Mouse (Mus musculus): ENCODE data around the gene Grid1. TPM values are rescaled to one million over a fixed set of nuclear protein-coding genes. Genes with fewer than 3 reads are reported as not detected.

The Grid1 gene
- total RNA-seq, 2 experiments from 2014 or later = not detected

DNA sequence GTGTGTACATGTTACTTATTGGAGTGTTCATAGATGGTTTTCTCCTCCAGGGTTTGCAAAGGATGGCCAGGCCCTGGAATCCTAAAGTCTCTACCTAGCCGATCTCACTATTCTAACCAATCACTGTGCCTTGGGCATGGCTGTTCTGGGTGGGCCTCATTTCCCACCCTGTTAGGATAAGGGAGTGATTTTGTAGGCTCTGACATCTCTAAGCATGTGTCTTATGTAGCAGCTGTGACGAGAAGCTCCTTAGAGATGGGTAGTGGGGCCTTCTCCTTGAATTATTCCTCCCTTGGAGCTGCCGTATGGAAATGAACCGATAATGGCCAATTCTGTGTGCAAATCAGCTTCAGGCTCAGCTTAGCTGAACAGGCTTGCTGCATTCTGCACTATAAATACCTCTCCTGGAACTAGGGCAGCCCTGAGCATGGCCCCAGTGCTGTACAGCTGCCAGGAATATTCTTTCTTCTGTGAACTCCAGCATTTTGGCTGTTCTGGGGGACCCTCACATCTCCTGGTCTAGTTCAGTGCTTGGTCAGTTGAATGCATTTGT is 143.8 kb downstream of the Grid1 start:
- no peak for ATAC-seq (replicated peaks; ENCODE audit: low FRiP score, poor library complexity, severe bottlenecking)

DNA sequence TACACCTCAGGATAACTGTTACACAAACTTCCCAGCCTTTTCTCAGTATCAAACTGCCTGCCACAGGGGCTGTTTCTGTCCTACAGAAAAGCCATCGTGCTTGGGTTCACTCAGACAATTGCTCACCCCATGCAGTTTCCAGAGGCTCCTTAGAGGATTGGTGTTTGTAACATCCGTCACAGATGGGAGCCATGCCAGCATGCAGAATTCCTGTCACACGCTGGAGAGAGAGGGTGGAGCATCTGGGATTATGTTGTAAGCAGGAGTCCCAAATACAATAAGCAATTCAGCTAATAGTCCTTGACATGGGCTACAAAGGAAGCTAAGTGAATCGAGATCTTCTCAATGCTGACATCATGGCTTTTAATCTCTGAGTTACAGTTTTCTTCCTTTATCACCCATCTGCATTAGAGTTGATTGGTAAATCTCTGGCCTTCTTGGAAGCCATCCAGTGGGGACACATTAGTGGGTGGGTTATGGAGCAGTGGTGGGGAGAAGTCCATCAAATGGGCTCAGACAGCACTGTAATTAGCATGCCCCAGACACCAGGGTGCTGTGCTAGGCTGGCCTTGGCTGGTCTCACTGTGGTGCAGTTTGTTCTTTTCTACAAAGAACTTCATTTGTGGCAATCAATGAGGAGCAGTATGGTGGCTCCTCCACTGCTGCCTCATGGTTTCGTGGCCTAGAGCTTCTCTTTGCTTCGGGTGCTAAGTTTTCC is 149.4 kb downstream of the Grid1 start:
- ATAC-seq (replicated peaks; ENCODE audit: low FRiP score, poor library complexity, severe bottlenecking) = no peak

DNA sequence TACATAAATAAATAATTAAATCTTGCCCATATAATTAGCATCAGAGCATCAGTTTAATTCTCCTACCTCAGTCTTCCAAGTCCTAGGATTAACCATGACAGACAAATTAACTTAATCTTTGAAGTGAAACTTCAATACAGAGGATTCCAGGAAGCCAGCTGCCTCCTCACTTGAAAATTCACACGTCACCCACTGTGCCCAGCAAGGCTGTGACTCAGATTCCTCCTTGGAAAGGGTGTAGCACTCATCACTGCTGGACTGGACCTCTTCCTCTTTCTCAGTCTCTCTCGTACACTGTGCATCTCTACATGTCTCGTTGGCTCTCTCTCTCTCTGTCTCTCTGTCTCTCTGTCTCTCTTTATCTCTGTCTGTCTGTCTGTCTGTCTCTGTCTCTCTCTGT is 153.0 kb downstream of the Grid1 start:
- ATAC-seq (replicated peaks; ENCODE audit: low FRiP score, poor library complexity, severe bottlenecking) = no peak

DNA sequence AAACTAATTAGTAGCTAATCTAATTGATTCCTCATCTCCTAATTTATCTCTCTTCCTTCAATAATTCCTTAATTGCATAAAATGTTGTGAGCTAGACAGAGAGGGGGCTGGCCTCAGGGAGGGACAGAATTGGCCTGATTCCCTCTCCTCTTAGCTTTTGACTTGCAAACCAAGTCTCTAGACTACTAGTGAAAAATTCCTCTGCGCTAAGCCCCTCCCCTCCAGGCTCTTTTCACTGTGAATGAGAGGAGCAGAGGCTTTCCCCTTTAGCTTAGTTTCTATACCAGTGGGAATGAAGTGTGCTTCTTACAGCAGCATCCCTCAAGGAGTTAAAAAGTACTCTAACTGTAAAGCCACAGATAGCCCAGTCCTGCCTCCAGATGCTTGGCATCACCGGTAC is 160.8 kb downstream of the Grid1 start:
- ATAC-seq (replicated peaks; ENCODE audit: low FRiP score, poor library complexity, severe bottlenecking) = no peak

DNA sequence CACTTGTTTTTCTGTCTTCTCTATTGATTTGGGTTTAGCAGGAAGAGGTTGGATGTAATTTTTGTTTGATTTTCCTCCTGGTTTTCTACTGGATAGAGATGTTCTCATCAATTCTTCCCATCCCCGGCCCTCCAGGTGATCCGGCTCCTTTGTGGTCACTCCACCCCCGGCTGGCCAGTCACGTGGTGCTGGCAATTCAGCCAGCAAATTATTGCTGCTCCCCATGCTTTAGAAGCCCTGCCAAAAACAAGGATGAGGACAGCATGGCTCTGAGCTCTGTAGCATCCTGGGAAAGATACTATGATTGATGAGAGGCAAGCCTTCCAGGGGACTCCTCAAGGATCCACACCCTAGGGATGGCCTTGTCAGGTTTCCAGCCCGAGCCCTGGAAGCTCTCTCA is 169.2 kb downstream of the Grid1 start:
- no peak for ATAC-seq (replicated peaks; ENCODE audit: low FRiP score, poor library complexity, severe bottlenecking)

DNA sequence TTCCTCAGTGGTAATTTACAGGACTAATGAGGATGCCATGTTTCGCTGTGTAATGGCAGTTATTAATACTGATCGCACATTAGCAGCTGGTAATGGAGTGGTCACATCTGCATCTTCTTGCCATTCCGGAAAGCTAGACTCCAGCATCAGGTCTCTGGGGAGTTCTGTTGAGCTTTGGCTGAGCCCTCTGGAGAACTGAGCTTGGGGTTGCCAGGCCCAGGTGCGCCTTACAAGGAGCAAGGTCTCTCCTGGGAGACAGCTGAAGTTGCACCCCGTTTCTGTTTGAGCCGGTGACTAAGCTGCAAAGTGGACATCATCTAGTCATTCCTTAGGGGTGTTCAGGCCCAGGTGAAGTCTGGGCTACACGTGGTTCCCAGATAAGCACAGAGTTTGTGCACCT is 186.8 kb downstream of the Grid1 start:
- no peak for ATAC-seq (replicated peaks; ENCODE audit: low FRiP score, poor library complexity, severe bottlenecking)

DNA sequence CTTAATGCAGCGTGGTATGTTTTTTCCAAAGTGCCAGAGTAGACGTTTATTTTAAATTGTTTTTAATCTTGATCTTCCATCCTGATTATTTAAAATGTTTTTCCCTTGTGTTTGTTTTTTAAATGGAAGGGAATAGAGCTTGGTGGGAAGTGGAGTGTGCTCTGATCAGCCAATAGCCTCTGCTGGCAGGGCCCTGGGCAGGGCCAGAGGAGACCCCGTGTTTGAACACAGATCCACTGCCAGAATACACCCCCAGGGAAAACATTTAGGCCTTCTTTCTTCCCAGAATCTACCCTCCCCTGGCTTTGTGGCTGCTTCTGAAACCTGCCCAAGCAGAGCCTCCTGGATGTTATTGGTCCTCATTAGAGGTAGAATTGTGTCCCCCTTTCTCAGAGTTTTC is 188.8 kb downstream of the Grid1 start:
- ATAC-seq (replicated peaks; ENCODE audit: low FRiP score, poor library complexity, severe bottlenecking) = no peak

DNA sequence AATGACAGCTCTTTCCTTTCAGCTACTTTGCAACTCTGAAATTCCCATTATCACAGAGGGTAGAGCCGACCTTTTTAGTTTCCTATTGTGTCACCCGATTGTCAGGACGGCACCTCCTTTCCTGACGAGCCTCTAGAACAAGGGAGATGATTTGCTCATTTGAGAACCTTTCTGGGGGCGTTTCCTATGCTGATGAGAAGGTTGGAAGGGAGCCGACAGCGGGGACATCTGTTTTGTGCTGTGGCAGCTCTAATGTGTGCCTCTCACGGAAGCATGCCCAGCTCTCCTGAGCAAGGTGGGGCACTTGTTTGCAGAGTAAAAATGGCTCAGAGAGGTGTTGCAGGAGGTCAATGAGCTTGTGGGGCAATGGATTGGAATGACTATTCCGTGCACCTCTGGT is 189.2 kb downstream of the Grid1 start:
- no peak for ATAC-seq (replicated peaks; ENCODE audit: low FRiP score, poor library complexity, severe bottlenecking)

DNA sequence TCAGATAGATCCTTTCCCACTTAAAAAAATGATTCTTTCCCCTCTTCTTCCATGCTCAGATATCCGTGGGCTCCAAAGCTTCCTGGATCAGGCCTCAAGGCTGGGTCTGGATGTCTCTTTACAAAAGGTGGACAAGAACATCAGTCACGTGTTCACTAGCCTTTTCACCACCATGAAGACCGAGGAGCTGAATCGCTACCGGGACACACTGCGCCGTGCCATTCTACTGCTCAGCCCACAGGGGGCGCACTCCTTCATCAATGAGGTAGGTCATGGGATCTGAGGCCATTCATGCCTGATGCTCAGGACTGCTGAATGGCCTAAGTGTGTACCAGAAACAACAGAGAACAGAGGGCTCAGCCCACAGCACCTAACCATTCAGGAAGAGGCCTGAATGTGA is 206.8 kb downstream of the Grid1 start:
- ATAC-seq (replicated peaks; ENCODE audit: low FRiP score, poor library complexity, severe bottlenecking) = no peak

DNA sequence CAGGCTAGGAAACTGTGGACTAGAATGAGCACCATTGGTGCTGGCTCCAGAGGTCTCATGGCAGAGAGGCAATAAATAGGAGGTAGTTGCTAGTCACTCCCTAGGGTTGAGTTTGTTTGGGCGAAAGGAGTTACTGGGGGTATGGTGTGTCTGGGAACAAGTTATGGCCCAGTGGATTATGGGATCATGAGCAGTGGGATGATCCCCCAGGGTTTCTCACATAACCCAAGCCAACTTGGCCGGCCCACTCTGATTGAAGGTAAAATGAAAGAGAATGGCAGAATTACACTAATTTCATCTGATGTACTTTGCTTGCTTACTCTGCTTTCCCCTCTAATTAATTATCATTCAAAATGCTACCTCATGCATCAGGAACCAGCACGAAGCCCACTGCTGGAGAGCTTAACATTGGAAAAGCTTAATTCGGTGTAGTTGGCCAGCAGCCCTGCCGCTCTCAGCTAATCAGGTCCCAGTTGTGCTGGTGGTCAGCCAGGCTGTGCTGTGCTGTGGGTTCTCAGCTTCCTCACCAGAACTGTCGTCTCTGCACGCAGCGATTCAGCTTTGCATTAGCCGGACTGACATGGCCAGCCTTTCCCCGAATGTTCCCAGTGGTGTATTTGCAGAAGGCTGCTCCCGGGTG is 207.7 kb downstream of the Grid1 start:
- ATAC-seq (replicated peaks; ENCODE audit: low FRiP score, poor library complexity, severe bottlenecking) = no peak

DNA sequence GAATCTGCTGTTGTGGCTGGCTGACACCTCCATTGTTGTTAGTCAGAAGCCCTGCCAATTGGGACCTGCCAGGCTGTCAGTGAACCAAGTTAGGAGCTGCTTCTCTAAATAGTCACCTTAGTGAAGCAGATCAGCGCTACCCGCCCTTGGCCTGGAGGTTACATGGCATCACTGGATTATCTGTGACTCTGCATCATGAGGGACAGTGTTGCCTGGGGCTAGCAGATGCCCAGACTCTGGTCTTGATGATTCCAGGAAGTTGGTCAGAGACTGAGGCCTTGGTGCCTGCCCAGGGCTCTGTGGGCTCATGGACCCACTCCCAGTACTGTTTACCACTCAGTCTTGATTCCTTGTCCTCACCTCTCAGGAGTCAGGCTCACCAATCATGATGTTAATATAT is 209.7 kb downstream of the Grid1 start:
- ATAC-seq (replicated peaks; ENCODE audit: low FRiP score, poor library complexity, severe bottlenecking) = no peak

DNA sequence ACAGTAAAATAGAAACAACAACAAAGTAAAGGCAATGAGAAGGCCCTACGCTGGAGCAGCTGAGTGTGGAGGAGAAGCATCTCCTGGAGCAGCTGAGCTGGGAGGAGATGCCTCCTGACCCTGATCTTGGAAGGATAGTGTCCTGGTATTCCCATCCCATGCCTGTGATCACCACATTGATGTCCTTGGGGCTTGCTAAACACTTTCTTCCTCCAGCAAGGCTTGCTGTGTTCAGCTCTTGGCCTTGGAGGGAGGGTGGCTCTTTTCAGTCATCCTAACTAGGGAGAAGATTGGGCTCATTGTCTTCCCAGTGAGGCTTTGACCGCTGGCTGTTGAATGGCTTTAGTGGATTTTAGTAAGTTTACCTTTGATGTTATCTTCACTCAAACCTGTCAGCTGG is 210.4 kb downstream of the Grid1 start:
- no peak for ATAC-seq (replicated peaks; ENCODE audit: low FRiP score, poor library complexity, severe bottlenecking)

DNA sequence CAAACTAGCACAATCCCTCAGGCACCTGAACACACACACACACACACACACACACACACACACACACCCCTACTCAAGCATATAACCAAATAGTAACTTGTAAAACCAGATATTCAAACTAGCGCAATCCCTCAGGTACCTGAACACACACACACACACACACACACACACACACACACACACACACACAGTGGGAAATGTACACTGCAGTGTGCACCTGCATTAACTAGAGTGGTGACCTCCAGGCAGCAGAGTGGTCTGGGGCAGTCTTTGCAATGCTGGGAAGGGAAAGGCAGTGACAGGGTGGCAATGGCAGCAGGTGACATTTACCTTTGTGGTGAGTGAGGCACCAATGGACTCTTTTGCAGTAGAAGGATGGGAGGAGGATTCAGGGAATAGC is 212.4 kb downstream of the Grid1 start:
- no peak for ATAC-seq (replicated peaks; ENCODE audit: low FRiP score, poor library complexity, severe bottlenecking)

DNA sequence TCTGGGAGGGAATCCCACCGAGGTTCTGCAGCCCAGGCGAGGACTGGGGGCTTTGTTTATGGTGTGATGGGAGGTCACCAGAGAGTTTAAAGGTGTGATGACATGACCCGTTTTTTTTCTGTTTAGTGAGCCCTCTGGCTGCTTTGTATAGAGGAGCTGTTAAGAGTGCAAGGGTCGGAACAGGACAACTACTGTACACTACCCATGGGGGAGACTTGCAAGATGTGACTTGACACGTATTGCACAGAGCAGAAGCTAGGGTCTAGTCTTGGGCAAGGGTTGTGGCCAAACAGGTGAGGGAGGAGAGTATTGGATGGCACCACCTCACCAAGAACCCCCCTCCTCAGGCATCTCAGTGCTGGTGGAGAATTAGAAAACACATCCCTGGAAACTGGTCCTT is 224.4 kb downstream of the Grid1 start:
- ATAC-seq (replicated peaks; ENCODE audit: low FRiP score, poor library complexity, severe bottlenecking) = no peak

DNA sequence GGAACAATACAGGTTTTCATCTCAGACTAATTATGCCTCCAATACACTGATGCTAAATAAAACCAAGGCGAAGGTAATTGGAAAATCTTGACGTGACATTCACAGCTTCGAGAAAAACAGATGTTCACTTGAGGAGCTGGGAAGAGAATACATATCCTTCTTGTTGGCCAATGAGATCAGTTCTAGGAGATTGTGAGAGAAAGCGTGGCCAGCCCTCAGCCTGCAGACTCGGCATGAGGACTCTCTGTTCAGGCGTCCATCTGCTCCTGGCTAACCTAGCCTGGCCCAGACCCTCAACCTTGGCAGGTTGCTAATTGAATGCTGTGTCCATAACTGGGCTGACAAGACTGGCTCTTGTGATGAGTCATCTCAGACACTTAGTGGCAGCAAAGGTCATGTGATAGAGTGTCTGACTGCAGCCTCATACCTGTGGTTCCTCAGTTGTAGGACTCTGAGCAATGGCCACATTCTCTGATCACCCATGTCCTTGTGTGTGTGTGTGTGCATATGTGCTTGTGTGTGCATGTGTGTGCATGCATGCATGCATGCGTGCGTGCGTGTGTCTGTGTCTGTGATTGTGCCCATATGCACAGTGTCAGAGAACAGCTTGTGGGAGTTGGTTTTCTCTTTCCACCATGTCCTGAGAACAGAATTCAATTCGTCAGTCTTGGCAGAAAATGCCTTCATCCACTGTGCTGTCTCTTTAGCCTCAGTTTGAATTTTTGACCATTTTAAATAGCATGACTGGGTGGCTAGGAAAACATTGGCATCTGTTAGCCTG is 225.2 kb downstream of the Grid1 start:
- ATAC-seq (replicated peaks; ENCODE audit: low FRiP score, poor library complexity, severe bottlenecking) = no peak

DNA sequence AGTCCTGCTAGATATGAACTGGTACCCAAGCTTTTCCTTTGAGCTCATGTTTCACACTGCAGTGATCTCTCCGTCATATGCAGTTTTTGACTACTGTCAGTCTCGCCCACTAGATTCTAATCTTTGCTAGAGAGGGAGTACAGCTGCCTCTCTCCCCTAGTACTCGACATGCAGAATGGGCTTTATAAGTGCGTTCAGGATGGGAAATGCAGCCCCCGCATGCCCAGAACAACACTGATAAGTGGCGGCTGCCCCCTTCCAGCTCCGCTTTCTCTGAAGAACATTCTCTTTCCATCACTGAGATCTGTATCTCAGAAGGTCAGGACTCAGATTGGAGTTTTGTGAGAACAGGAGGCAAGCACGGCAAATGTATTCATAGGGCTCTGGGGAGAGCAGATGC is 229.3 kb downstream of the Grid1 start:
- ATAC-seq (replicated peaks; ENCODE audit: low FRiP score, poor library complexity, severe bottlenecking) = no peak

DNA sequence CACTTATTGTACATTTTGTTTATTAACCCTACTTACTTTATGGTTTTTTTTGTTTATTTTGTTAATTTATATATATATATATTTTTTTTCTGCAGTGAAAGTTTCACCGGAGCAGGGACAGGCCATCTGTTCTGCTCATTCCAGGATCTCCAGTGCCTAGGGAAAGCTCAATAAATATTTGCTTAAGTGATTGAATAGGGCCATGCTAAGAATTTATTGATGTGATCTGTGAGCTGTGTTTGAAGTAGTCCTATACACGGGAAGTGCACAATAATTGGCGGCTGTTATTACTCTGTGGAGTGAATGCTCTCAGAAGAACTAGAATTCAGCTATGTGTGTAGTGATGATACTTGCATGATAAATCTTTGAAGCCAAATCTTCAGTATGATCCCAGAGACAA is 234.2 kb downstream of the Grid1 start:
- no peak for ATAC-seq (replicated peaks; ENCODE audit: low FRiP score, poor library complexity, severe bottlenecking)

DNA sequence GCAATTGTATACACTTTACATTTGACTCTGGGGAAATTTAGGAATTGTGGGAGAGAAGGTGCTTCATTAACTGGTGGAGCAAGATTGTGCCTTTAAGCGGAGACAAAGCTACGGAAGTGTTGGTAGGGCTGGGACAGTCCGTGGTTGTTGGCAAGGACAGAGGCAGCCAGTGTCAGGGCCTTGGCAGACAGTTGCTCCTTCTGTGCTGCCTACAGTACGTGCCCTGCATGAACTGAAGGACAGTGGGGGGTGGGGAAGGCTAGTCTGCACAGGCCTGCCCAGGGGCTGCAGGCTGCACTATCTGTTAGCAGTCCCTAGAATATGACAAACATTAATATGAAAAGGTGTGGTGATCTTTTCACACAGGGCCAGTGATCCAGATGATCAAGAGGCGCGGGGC is 254.7 kb downstream of the Grid1 start:
- no peak for ATAC-seq (replicated peaks; ENCODE audit: low FRiP score, poor library complexity, severe bottlenecking)

DNA sequence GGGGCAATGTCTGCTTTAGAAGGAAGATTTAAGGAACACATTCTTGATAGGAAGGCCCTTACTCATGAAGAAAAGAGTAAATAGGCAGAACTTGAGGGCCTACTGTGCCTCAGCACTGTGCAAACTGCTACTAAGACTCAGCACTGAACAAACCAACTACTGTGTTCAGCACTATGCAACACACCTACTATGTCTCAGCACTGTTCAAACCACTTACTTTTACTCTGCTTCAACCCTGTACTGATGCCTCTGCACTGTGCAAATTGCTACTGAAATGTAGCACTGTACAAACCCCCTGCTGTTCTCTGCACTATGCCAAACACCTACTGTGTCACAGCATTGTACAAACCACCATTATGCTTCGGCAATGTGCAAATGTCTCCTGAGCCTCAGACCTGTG is 260.0 kb downstream of the Grid1 start:
- ATAC-seq (replicated peaks; ENCODE audit: low FRiP score, poor library complexity, severe bottlenecking) = no peak

DNA sequence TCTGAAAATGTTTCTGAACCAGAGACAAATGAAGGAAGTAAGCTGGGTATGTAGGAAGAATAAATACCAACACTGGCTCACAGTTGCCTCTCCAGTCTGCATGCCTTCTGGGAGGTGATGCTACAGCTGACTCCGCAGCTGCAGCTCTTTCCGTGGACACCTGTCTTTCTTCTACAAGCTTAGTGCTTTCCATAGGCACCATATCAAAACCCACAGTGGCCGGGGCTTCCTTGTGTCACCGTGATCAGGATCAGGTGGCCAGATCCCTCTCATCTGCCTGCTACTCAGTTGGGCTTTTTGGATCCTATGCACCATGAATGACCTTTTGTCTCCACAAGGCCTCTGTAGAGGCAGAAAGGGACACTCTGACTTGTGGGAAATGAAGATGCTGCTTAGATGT is 272.7 kb downstream of the Grid1 start:
- no peak for ATAC-seq (replicated peaks; ENCODE audit: low FRiP score, poor library complexity, severe bottlenecking)
